In the genomic region with DNA sequence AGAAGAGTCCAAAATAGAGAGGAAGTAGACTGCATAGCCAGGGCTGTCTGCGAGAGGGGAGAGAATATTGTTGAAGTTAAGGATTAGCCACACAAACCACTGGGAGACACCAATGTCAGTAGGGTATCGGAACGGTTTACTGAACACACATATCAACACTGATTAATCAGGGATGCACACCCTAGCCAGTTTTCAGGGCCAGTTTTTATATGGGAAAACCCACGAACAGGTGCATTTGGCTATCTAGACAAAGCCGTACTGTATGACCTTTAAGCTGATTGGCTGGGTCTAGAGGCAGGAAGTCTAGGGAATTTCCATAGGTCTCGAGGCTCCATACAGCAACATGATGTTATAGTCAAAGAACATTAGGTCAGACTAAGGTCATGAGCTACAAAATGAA, we compare ENCODE assay signal across 8 mouse cellular contexts. TPM values are rescaled to one million over a fixed set of nuclear protein-coding genes. Genes with fewer than 3 reads are reported as not detected.
DNase-seq lines count a peak whose midpoint lies in the region; ATAC-seq and TF ChIP-seq lines count a peak whose summit lies in the region.

No protein-coding gene starts in this region.

- TF ChIP-seq CTCF in lung, embryonic 14.5 days (IDR thresholded peaks at IDR 0.05; ENCODE audit: low read depth): no peak
- no peak for TF ChIP-seq CTCF in hindbrain, postnatal 0 days (IDR thresholded peaks at IDR 0.05; ENCODE audit: low read depth)

- no peak for ATAC-seq in lung, embryonic 14.5 days (ENCODE audit: insufficient read depth)
- peak; percentile 55 for ATAC-seq in activated CD4-positive, CD25-positive, alpha-beta regulatory T cell, adult 4 months
- ATAC-seq in hindbrain, postnatal 0 days: no peak

- H3K4me3 ChIP-seq in lung, embryonic 14.5 days (ENCODE audit: low read depth, low read length): peak overlapping the region; percentile 68
- H3K4me3 ChIP-seq in hindbrain, postnatal 0 days (ENCODE audit: low read length): peak overlapping the region; percentile 76
- peak overlapping the region; percentile 36 for H3K4me3 ChIP-seq in myocyte

- no peak overlapping the region for H3ac ChIP-seq in myocyte (ENCODE audit: control insufficient read depth, insufficient read length)

- DNase-seq in lung, embryonic 14.5 days: no peak
- no peak for DNase-seq in lung, postnatal 25 days (ENCODE audit: low spot score)
- no peak for DNase-seq in hindbrain, postnatal 0 days (ENCODE audit: low spot score)
- no peak for DNase-seq in layer of hippocampus, adult 9-11 months
- no peak for DNase-seq in thymus, postnatal 36 days
- DNase-seq in left cerebral cortex, postnatal 10 days (ENCODE audit: extremely low spot score in 1 of 2, low spot score in 2 of 2): no peak

- H3K36me3 ChIP-seq in lung, embryonic 14.5 days (ENCODE audit: insufficient read depth): no peaks in the 10 kb centered on the region
- H3K36me3 ChIP-seq in hindbrain, postnatal 0 days (ENCODE audit: insufficient read depth, low read length): no peaks in the 10 kb centered on the region
- H3K36me3 ChIP-seq in myocyte (ENCODE audit: control insufficient read depth, insufficient read depth): no peaks in the 10 kb centered on the region

- no peak for TF ChIP-seq POLR2A in myocyte (IDR thresholded peaks at IDR 0.05; ENCODE audit: insufficient read length, low read depth)

- no peaks in the 10 kb centered on the region for H3K27me3 ChIP-seq in lung, embryonic 14.5 days (ENCODE audit: insufficient read depth, low read length)
- no peaks in the 10 kb centered on the region for H3K27me3 ChIP-seq in hindbrain, postnatal 0 days (ENCODE audit: insufficient read depth, low read length)
- H3K27me3 ChIP-seq in myocyte (ENCODE audit: control insufficient read depth, insufficient read depth, insufficient read length): peaks cover 14% of the 10 kb centered on the region

- peak overlapping the region; percentile 89 for H3K27ac ChIP-seq in lung, embryonic 14.5 days (ENCODE audit: low read depth)
- peak overlapping the region; percentile 85 for H3K27ac ChIP-seq in hindbrain, postnatal 0 days

- intact Hi-C loops in left cerebral cortex, postnatal 10 days (cut with DNase I): no loop called here

- H3K79me2 ChIP-seq in myocyte (ENCODE audit: control insufficient read depth, insufficient read depth): no peaks in the 10 kb centered on the region

- H3K4me2 ChIP-seq in lung, embryonic 14.5 days: peak overlapping the region; percentile 80
- H3K4me2 ChIP-seq in hindbrain, postnatal 0 days (ENCODE audit: low read depth, low read length): peak overlapping the region; percentile 89
- peak overlapping the region; percentile 71 for H3K4me2 ChIP-seq in myocyte (ENCODE audit: low read depth)

- 0 out of 2 replicates have a peak, but pooled peaks cover 3% of the 10 kb centered on the region for H3K9me3 ChIP-seq in lung, embryonic 14.5 days (ENCODE audit: low read depth, low read length)
- 0 out of 2 replicates have a peak, but pooled peaks cover 2% of the 10 kb centered on the region for H3K9me3 ChIP-seq in hindbrain, postnatal 0 days (ENCODE audit: low read length)

- peaks cover 13% of the 10 kb centered on the region; the same call in 1 of the 2 replicates for H3K4me1 ChIP-seq in lung, embryonic 14.5 days (ENCODE audit: insufficient read depth)
- peaks cover 7% of the 10 kb centered on the region; the same call in 1 of the 2 replicates for H3K4me1 ChIP-seq in hindbrain, postnatal 0 days (ENCODE audit: insufficient read depth, low read length)

- 24% methylated on average over 6 of the region's 6 CpGs for WGBS in lung, embryonic 14.5 days
- 26% methylated on average over 6 of the region's 6 CpGs for WGBS in hindbrain, postnatal 0 days

- H3K9ac ChIP-seq in lung, embryonic 14.5 days: peak overlapping the region; percentile 49
- peak overlapping the region; percentile 85; the same call in 1 of the 2 replicates for H3K9ac ChIP-seq in hindbrain, postnatal 0 days (replicated peaks; ENCODE audit: low read length)

TF ChIP-seq in myocyte, 11 proteins besides CTCF, POLR2A, EP300 and RAD21:
- no peak for TF ChIP-seq TCF3 (IDR thresholded peaks at IDR 0.05; ENCODE audit: insufficient read length, low read depth)
- TF ChIP-seq MYOD1 (IDR thresholded peaks at IDR 0.05; ENCODE audit: control insufficient read depth in 1 of 3, insufficient read length in 2 of 3, low read depth in 2 of 3): peak in 1 of 3 experiments; percentile 5

RNA-seq across cellular contexts. Expression of a gene that starts 0.8 kb away (rescaled TPM):
- 21.3 and 22.7 TPM in 2 replicates for polyA plus RNA-seq in lung, embryonic 14.5 days (2014; fragmentation: Nextera tagmentation; extraction: Ambion mirVana)
- 1 to 10 TPM; 4.2 to 8.5 TPM for polyA plus RNA-seq in activated CD4-positive, CD25-positive, alpha-beta regulatory T cell, adult 4 months (2017; shearing (Covaris generic))
- total RNA-seq in hindbrain, postnatal 0 days (2014; rRNA removed): 12.9 and 14.7 TPM in 2 replicates
- polyA plus RNA-seq in hindbrain, postnatal 0 days (2015; fragmentation: Nextera tagmentation; extraction: Ambion mirVana): 17.8 and 19.3 TPM in 2 replicates
- polyA plus RNA-seq in myocyte (2012; fragmentation: generic; extraction: Trizol): 13.6 TPM
- 1 to 10 TPM; 7.8 to 8.2 TPM for total RNA-seq in left cerebral cortex, postnatal 10 days (2021)

RNA-seq across cellular contexts. Expression of a gene that starts 1.3 kb away (rescaled TPM):
- polyA plus RNA-seq in lung, embryonic 14.5 days (2014; fragmentation: Nextera tagmentation; extraction: Ambion mirVana): not detected in 2 replicates
- not detected for polyA plus RNA-seq in activated CD4-positive, CD25-positive, alpha-beta regulatory T cell, adult 4 months (2017; shearing (Covaris generic))
- total RNA-seq in hindbrain, postnatal 0 days (2014; rRNA removed): 1.8 TPM in 1 of 2 replicates, not detected in the other
- polyA plus RNA-seq in hindbrain, postnatal 0 days (2015; fragmentation: Nextera tagmentation; extraction: Ambion mirVana): 0.79 TPM in 1 of 2 replicates, not detected in the other
- 4.0 TPM for polyA plus RNA-seq in myocyte (2012; fragmentation: generic; extraction: Trizol)
- under 1 TPM; 0.45 to 0.67 TPM for total RNA-seq in left cerebral cortex, postnatal 10 days (2021)

RNA-seq across cellular contexts. Expression of a gene that starts 8.3 kb away (rescaled TPM):
- 21.9 and 23.2 TPM in 2 replicates for polyA plus RNA-seq in lung, embryonic 14.5 days (2014; fragmentation: Nextera tagmentation; extraction: Ambion mirVana)
- polyA plus RNA-seq in activated CD4-positive, CD25-positive, alpha-beta regulatory T cell, adult 4 months (2017; shearing (Covaris generic)): 1 to 10 TPM; 2.9 to 6.4 TPM
- 13.2 and 16.5 TPM in 2 replicates for total RNA-seq in hindbrain, postnatal 0 days (2014; rRNA removed)
- polyA plus RNA-seq in hindbrain, postnatal 0 days (2015; fragmentation: Nextera tagmentation; extraction: Ambion mirVana): 11.4 and 12.6 TPM in 2 replicates
- 1.2 TPM for polyA plus RNA-seq in myocyte (2012; fragmentation: generic; extraction: Trizol)
- 1 to 10 TPM; 5.4 to 7.5 TPM for total RNA-seq in left cerebral cortex, postnatal 10 days (2021)

RNA-seq across cellular contexts. Expression of a gene that starts 14.3 kb away (rescaled TPM):
- polyA plus RNA-seq in lung, embryonic 14.5 days (2014; fragmentation: Nextera tagmentation; extraction: Ambion mirVana): 72.1 and 73.1 TPM in 2 replicates
- polyA plus RNA-seq in activated CD4-positive, CD25-positive, alpha-beta regulatory T cell, adult 4 months (2017; shearing (Covaris generic)): 100 to 1,000 TPM; 121 to 130 TPM
- total RNA-seq in hindbrain, postnatal 0 days (2014; rRNA removed): 75.4 and 116 TPM in 2 replicates
- 129 and 131 TPM in 2 replicates for polyA plus RNA-seq in hindbrain, postnatal 0 days (2015; fragmentation: Nextera tagmentation; extraction: Ambion mirVana)
- polyA plus RNA-seq in myocyte (2012; fragmentation: generic; extraction: Trizol): 33.9 TPM
- 10 to 100 TPM; 45.9 to 47.5 TPM for total RNA-seq in left cerebral cortex, postnatal 10 days (2021)

RNA-seq across cellular contexts. Expression of a gene that starts 31.3 kb away (rescaled TPM):
- polyA plus RNA-seq in lung, embryonic 14.5 days (2014; fragmentation: Nextera tagmentation; extraction: Ambion mirVana): 31.1 and 41.9 TPM in 2 replicates
- 1 to 10 TPM; 3.8 to 5.2 TPM for polyA plus RNA-seq in activated CD4-positive, CD25-positive, alpha-beta regulatory T cell, adult 4 months (2017; shearing (Covaris generic))
- total RNA-seq in hindbrain, postnatal 0 days (2014; rRNA removed): 144 and 172 TPM in 2 replicates
- 106 and 118 TPM in 2 replicates for polyA plus RNA-seq in hindbrain, postnatal 0 days (2015; fragmentation: Nextera tagmentation; extraction: Ambion mirVana)
- 19.4 TPM for polyA plus RNA-seq in myocyte (2012; fragmentation: generic; extraction: Trizol)
- 100 to 1,000 TPM; 495 to 497 TPM for total RNA-seq in left cerebral cortex, postnatal 10 days (2021)
